Mouse (Mus musculus): ENCODE measurements at regions not wholly inside any gene's neighbourhood (a gene's known extent, or its start where the extent isn't known, plus 50 kb on each side); places are given as distances from the start of the nearest gene placed in this dataset.

DNA sequence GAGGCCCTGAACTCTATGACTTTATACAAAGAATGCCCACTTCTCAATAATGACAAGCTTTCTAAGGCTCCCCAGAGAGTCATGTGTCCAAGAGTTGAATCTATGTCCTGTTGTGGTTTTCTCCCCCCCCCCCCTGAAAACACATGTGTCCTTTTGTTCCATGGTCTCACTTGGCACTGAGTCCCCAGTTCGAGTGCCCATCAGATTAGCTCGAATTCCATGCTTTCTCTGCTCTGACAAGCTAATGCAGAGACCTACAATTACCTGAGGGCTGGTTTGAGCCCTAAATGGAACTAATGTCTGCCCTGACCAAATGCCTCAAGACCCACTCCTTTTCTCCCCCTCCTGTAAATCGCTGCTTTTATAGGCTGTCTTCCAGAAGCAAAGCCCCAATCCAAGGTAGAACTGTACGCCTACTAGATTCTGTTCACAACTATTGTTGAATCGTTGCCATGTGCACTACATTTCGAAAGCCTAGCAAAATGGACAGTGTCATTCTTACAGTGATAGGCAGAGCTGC lies 392.0 kb downstream of the Wdr11 start:
- no peak for DNase-seq

DNA sequence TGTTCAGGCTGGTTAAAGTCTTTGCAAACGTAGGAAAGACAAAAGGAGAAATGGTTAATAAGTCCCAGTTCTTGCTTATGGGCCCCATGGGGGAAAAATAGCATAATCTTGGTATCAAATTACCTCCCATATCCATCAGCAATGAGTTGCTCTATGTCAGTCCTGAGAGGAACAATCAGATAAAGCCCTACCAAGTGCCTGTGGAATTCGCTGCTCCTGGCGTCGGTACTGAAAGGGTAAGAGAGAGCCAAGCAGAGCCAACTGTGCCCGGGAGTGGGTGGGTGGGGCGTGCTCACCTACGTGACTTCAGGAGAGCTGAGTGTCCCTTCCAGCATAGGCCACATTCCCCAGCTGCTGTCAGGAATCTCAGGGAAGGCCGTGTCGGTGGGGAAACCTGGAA lies 392.7 kb downstream of the Wdr11 start:
- no peak for DNase-seq

DNA sequence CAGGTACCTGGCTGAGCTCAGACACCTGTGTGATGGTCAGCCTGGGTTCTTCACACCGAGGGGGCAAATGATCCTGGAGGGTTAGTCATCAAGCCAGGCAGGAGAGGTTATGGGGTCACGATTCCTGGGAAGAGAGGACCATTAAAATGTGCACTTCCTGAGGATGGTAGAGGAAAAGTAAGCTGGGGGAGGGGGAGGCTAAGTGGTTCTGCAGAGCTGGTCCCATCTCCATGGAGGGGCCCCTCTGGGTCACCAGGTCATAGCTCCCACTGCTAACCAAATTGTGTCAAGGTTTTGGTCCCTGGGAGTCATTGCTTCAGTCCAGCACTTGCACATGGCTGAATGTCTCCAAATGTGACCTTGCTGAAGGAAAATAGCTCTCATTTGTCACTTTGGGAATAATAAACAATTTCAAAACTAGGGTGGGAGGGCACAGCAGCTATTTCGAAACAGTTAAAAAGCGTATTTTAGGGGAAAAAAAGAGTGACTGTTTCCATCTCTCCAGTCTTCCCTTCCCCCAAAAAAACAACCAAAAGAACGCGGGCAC lies 395.5 kb downstream of the Wdr11 start:
- no peak for DNase-seq

DNA sequence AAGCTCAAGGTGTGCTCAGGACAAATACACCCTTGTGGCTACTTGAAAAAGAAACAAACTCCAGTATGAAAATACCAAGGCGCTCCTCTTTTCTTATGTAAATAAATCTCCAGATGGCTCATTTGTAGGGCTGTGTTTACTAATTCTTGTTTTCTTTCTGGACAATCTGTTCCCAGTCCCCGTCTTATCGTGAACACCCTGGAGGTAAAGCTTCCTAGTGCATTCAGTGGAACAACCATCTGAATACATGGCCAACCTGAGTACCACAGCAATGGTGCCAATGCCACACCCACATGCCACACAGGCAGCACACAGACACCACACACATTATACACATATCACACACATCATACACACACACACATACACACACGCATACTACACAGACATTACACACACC lies 396.1 kb downstream of the Wdr11 start:
- no peak for DNase-seq

DNA sequence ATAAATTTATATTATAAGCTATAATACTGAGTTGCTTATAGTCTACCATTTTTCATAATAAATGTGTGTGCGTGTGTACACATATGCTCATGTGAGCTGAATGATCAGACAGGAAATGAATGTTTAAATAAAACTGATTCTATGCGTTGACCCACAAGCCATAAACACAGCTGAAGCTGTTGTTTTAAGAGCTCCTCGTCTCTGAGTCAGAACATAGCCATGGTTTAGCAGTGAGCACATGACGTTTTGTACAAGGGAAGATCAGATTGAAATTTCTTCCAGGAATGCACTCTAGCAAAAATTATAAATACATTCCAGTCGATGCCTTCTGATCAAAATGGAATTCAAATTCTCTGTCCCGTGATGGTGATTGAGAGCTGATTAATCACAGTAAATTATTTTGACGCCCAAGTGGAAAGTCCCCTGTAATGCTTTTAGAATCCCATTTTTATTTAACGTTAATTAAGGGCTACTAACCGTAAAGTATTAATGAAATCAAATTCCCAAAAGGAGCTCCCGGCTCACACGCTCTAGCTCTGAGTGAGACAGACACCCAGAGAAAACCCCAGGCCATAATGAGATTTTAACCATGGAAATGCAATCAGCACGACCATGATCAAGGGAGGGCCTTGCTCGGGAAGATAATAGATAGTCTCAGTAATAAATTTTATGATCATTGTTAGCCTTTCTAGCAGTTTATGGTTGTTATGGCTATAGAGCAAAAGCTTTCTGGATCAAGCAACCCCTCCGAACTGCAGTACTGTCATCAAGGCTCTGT lies 402.0 kb downstream of the Wdr11 start:
- no peak for DNase-seq

DNA sequence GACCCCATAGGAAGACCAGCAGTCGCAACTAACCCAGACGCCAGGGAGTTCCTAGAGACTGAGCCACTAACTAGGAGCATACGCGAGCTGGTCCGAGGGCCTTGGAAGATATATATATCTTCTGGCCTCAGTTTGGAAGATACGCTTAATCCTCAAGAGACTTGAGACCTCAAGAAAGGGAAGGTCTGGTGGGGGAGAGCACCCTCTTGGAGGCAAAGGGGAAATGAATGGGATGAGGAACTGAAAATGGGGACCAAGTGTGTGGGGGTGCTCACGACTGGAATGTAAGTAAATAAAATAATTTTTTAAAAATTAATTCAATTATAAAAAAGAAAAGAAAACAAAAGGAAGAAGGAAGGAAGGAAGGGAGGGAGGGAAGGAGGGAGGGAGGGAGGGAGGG lies 403.9 kb downstream of the Wdr11 start:
- DNase-seq = no peak

DNA sequence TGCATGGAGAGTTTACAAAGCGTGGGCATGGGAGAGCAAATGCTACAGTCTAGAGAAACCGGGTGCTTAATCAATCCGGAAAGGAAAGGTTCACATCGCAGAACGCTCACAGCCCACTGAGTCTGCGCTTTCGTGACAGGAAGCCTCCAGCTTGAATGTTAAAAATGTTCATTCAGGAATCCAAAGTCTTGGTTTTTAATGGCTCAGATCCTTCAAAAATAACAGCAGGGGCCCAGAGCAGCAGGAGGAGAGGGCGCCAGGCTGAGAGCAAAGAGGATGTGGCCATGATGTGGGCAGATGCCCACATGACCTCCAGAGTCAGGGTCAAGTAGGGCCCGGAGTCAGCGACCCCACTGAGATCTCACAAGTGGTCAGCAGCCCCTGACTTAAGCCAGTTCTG lies 409.4 kb downstream of the Wdr11 start:
- DNase-seq = no peak

DNA sequence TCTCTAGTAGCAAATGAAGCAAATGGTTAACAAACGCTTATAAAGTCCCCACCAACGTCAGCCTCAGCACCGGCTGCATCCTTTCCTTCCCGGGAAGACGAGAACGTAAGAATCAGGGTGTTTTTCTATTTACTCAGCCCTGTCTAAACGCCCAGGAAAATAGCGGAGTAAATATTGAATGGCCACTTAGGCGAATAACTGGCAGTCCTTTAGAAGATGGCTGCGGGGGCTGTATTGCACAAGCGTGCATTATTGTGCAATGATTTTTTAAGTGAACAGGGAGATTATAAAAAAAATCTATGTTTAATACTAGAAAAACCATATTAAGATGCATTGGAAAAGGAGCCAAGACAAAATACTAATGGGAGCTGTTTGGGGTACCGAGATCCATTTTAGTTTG lies 410.3 kb downstream of the Wdr11 start:
- DNase-seq = no peak

DNA sequence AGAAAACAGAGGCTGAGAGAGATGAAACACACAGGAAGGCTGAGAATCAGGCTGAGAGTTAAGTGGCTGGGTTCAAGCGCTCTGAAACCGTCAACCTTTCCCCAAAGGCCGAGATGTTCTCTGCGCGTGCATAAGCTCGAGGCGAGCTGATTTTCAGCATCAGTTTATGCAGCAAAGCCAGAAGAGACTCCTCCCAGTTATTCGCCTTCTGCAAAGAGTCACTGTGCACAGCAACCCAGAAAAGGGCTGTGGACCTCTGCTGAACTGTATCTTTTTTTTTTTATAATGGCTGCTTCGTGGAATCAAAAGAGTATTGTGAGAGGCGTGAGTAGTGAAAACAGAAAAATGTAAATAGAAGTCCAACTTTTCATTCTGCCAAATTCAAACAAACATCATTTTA lies 413.7 kb downstream of the Wdr11 start:
- no peak for DNase-seq

DNA sequence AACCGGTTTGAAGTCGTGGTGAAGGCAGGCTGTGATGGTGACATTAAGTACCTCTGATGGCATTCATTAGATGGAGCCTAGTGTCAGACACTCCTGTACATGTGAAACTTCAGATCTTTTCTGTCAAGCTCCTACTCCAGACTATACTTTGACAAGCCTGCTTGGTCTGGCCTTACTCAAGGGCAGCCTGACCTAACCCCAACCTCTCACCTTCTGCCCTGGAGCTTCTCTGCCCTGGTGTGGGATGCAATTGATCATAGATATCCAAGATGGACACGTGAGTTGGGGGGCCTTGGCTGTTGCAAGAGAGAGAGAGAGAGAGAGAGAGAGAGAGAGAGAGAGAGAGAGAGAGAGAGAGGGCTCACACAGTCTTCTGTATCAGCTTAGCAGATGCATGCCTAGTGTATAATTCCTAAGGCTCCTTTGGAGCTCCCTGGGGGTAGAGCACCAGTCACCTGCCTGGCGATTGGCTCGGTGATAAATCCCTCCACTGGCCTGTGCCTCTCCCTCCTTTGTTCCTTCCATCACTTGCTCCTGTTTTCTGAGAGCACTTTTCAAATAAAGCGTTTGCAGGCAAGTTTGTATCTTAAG lies 416.4 kb downstream of the Wdr11 start:
- DNase-seq = no peak

DNA sequence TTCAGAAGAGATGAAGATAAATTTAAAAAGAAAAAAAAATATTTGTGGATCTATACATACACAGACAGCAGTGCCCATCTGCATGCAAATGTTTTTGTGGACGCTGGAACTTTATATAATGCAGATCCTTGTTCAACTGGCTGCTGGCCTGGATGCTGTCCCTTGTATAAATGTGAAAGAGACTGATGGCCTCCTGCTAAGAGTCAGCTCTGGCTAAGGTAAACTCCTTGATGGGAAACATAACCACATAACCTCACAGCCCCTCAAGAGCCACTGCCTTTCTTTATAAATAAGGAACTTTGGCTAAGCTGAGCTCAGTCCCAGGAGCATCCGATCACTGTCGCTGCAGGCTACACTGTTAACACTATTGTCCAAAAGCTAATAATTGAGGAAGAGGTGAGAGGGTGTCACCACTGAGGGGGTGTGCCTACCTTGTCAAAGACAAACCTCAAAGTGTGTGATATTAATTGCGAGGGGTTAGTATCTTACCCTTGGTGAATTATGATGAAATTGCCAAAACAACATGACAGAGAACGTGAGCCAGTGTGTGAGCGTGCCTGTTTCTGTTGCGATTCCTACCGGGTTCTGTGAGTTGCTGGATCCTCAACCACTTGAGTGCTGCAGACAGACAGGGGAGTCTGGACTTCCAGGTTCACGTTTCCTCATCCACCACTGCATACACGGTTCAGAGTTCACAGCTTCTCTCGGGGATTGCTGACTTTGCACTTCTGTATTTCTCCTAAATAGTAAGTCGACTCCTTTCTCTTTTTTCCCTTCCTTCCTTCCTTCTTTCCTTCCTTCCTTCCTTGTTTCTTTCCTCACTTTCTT lies 417.1 kb downstream of the Wdr11 start:
- no peak for DNase-seq

DNA sequence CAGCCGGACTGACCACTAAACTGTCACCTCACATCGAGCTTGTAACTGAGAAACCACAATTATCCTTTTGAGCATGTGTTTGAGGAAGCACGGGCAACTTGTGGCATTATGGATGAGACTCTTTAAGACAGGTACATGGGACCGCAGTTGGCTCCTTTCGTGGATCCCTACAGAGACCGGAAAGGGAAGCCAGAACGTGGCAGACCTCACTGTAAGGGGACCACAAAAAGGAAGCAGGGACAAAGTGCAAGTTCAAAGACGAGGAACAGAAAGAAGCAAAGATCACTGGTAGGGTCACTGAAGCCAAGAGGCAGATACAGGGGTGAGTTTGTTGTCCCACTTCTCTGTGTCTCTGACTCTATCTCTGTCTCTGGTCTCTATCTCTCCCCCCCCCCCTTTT lies 420.4 kb downstream of the Wdr11 start:
- DNase-seq = no peak

DNA sequence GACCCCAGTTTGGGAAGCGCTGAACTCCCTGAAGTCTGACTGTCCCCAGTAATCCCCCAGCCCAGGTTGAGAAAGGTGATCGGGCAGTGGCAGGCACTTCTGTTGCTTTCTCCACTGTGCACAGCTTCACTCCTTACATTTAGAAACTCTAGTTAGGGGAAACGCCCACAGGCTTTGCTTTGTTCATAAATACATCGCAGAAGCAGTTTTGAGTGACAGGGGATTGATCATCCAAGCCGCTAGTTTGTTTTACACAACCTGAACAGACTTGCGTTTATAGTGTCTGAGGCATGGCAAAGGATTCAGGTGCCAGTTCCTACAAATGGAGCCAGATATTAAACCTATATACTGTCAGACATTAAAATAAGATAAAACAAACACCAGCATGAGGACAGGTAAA lies 421.4 kb downstream of the Wdr11 start:
- DNase-seq = no peak

DNA sequence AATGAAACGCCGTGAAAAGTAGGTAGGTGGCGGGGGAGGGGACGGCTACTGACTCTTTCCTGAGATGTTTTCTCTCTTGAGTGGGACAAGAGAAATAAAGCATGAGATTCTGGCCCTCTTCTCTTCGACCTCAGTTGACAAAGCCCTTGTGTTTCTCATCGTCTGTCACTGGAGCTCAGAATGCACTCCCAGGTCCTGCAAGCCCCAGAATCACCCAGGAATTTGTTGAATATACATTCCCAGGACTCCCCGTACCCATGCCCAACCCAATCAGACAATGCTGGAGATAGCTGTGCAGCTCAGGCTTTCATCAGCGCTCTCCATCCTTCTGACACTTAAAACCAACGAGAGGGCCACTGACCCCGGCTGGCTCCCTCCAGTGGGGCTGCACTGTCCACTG lies 422.9 kb downstream of the Wdr11 start:
- DNase-seq = no peak

DNA sequence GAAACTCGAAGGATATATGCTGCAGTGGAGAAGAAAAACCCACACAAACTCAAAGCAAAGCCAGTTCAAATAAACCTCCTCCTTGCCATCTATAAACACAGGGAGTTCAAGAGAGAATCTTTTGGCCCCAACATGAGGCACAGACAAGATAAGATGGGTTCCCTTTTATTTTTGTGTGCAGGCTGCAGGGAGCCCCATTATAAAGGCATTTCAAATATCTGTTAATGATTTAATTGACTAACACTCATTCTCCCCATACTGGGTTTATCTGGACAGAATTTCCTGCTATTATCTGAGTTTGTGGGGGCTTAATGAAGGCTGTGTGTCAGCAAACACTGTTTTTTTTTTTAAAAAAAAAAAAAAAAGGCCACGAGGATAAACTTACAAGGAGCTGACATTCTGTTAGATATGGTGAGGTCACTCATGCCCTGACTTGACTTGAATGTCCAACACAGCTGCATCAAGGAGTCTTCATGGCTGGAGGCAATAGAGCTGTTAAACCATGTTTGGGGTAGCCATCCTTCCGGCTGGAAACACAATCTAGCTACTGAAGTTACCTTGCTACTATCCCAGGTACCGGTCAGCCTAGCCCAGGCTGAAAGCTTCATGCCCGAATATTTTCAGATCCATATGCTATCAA lies 423.8 kb downstream of the Wdr11 start:
- no peak for DNase-seq

DNA sequence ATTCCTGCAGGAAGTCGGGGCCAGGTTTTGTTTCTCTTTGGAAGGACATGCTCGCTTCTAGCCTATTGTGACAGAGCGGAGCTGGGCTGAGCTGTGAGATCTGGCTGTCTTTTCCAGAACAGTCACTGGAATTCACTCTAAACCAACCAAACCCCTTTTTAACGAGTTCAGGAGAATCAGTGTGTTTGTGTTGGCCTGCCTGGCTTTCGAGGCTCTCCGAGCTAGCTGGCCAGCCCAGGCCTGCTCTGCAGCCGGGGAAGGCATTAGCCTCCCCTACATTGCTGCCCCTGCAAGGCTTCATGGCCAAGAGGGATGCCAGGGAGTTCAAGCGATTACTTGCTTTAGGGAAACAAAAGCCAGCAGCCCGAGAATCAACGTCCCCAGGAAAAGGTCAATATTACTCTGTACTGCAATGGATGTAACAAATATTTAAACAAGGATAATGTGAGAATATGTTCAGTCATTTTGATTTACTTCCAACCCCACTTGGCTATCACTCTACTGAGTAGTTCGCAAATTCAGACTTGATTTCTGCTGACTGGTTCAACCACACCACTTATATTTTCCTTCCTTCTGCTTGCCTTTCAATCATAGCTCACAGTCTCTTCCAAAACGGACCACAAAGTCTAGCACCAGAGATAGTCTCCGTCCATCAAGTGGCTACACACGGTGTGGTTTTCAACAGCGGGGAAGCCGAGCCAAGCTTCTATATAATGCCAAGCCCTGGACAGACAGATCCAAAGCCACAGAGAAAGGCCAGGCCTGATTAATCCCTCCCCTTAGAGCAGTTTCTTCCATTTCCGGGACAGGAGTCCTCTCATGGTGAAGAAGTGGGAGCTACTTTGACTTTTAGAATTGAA lies 424.6 kb downstream of the Wdr11 start:
- DNase-seq = no peak

DNA sequence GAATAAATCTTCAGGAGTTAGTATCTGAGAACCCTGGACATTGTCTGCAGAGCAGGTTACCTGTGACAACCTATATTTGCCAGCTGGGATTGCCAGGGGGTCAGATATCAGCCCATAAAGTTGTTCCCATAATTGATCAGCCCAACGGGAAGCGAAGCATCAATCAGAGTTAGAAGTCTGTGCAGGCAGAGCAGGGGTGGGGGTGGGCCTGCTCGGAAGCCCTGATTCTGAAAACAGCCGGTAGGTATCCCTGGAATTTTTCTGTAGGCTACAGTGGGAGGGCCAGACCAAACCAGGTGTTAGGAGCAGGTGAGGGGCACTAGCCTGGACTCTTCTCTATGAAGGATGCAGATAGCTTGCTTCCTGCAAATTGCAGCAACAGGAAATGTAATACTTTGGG lies 427.2 kb downstream of the Wdr11 start:
- no peak for DNase-seq

DNA sequence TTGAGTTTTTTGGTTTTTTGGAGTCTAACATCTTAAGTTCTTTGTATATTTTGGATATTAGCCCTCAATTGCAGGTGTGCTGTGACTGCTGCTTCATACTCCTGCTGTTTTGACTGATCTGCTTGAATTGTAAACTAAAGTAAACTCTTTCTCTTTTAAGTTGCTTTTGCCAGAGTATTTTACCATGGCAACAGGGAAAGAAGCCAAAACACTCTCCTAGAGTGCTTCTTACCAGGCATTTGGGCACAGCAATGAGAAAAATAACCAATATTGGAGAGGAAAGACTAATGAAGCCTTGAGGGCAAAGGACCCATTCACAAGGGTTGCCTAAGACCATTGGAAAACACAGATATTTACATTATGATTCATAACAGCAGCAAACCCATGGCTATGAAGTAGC lies 437.3 kb downstream of the Wdr11 start:
- no peak for DNase-seq

DNA sequence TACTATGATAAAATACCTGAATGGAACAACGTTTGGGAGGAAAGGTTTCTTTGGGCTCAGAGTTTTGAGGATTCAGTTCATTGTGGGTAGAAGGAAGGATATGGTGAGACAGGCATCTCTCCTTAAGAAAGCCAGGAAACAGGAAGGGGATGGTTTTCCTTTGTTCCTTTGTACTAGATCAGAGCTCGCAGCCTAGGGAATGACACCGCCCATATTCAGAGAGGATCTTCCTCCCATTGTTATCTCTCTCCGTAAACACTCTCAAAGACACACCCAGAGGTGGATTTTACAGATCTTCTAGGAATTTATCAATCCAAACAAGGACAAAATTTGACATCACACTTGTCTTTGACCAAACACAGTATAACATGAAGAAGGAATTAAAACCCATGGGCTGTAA lies 439.0 kb downstream of the Wdr11 start:
- DNase-seq = no peak

DNA sequence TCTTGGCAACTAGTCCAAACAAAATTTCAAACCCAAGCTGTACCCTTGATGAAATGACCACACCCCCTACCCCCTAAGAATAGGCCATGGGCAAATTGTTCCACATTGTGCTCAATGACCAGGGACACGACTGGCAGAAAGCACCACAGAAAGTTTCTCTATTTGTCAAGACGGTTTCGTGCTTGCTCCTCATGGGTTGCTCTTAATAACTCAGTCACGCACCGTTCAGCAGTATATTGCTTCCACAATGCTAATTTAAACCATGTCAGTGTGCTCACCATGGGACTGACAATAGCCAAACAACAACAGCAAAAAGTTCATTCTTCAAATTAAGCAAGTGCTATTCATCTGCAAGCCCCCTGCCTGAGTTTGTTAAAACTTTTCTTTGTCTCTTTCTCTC lies 444.6 kb downstream of the Wdr11 start:
- no peak for DNase-seq

DNA sequence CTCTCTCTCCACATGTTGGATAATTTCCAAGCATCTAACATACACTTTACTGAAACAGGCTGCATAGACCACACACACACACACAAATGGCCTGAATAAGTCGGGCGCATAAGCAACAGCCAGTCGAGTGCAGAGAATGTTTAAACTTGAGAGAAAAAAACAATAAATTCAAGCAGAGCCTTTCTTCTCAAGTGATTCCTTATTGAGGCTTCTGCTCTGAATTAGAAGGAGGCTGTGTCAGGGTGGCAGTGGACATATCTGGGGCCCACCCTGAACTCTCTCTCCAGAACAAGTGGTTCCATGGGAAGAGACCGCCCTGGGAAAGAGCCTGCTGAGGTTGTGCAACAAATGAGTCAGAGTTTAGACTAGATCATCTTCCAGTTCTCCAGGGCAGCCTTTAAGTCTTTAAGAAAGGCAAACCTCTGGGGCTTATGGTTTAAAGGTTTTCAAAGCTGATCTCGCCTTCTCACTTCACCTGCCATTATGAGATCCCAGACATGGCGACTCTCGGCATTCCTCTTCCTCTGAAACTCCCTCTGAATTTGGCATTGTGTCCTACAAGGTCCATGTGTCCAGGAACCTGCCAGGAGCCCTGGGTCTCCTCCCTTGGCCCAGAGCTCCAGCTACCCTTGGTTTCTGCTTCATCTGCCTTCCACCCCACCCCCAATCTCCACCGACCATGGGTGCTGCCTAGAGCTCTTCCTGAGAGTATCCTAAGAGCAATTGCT lies 445.3 kb downstream of the Wdr11 start:
- peak; percentile 21 for DNase-seq
